Mouse (Mus musculus): ENCODE measurements at regions not wholly inside any gene's neighbourhood (a gene's known extent, or its start where the extent isn't known, plus 50 kb on each side); places are given as distances from the start of the nearest gene placed in this dataset.

- intact Hi-C loops (cut with DNase I): no loop called here
- DNase-seq: no peak
Observed at GRCm38 (mm10) chr14:46646673-46647318, 113.5 kb upstream of the Cdkn3 start.

GRCm38 (mm10) chr14:46639116-46639826, 121.1 kb upstream of the Cdkn3 start:
- intact Hi-C loops (cut with DNase I): loop anchor here (5.0 kb wide), 1 partner anchor 33 kb away; no protein-coding TSS in a partner anchor
- no peak for DNase-seq

GRCm38 (mm10) chr14:46638516-46638915, 121.8 kb upstream of the Cdkn3 start:
- intact Hi-C loops (cut with DNase I): loop anchor here (5.0 kb wide), 1 partner anchor 34 kb away; no protein-coding TSS in a partner anchor
- no peak for DNase-seq

GRCm38 (mm10) chr14:46637240-46637639, 123.1 kb upstream of the Cdkn3 start:
- DNase-seq: no peak
- intact Hi-C loops (cut with DNase I): loop anchor here (5.0 kb wide), 1 partner anchor 35 kb away; no protein-coding TSS in a partner anchor

- peak; percentile 12 to 30 for DNase-seq
- intact Hi-C loops (cut with DNase I): loop anchor here (5.0 kb wide), 1 partner anchor 36 kb away; no protein-coding TSS in a partner anchor
Observed at GRCm38 (mm10) chr14:46636364-46636763, 124.0 kb upstream of the Cdkn3 start.

GRCm38 (mm10) chr14:46635322-46635721, 125.0 kb upstream of the Cdkn3 start:
- peak; percentile 47 to 59 for DNase-seq
- intact Hi-C loops (cut with DNase I): loop anchor here (5.0 kb wide), 1 partner anchor 37 kb away; no protein-coding TSS in a partner anchor

GRCm38 (mm10) chr14:46634656-46635244, 125.6 kb upstream of the Cdkn3 start:
- peak; percentile 3 to 7 for DNase-seq
- intact Hi-C loops (cut with DNase I): loop anchor here (5.0 kb wide), 1 partner anchor 38 kb away; no protein-coding TSS in a partner anchor

GRCm38 (mm10) chr14:46634251-46634650, 126.1 kb upstream of the Cdkn3 start:
- intact Hi-C loops (cut with DNase I): no loop called here
- no peak for DNase-seq

- no peak for DNase-seq
- intact Hi-C loops (cut with DNase I): no loop called here
Observed at GRCm38 (mm10) chr14:46627690-46628089, 132.7 kb upstream of the Cdkn3 start.

- intact Hi-C loops (cut with DNase I): no loop called here
- no peak for DNase-seq
Observed at GRCm38 (mm10) chr14:46625760-46626159, 134.6 kb upstream of the Cdkn3 start.

GRCm38 (mm10) chr14:46623645-46624044, 136.7 kb upstream of the Cdkn3 start:
- intact Hi-C loops (cut with DNase I): no loop called here

GRCm38 (mm10) chr14:46616030-46616429, 144.3 kb upstream of the Cdkn3 start:
- no peak for DNase-seq

More at GRCm38 (mm10) chr14:46623645-46624044, 136.7 kb upstream of the Cdkn3 start:
- DNase-seq: no peak

GRCm38 (mm10) chr14:46614936-46615335, 145.4 kb upstream of the Cdkn3 start:
- DNase-seq: no peak
- intact Hi-C loops (cut with DNase I): no loop called here

More at GRCm38 (mm10) chr14:46616030-46616429, 144.3 kb upstream of the Cdkn3 start:
- intact Hi-C loops (cut with DNase I): no loop called here

GRCm38 (mm10) chr14:46613748-46614147, 146.6 kb upstream of the Cdkn3 start:
- DNase-seq: no peak
- intact Hi-C loops (cut with DNase I): no loop called here

- no peak for DNase-seq
- intact Hi-C loops (cut with DNase I): no loop called here
Observed at GRCm38 (mm10) chr14:46613211-46613610, 147.1 kb upstream of the Cdkn3 start.

GRCm38 (mm10) chr14:46612584-46612983, 147.8 kb upstream of the Cdkn3 start:
- intact Hi-C loops (cut with DNase I): no loop called here
- no peak for DNase-seq

GRCm38 (mm10) chr14:46610926-46611325, 149.4 kb upstream of the Cdkn3 start:
- intact Hi-C loops (cut with DNase I): no loop called here
- DNase-seq: no peak

GRCm38 (mm10) chr14:46610226-46610855, 150.0 kb upstream of the Cdkn3 start:
- no peak for DNase-seq
- intact Hi-C loops (cut with DNase I): no loop called here

GRCm38 (mm10) chr14:46606694-46607093, 153.6 kb upstream of the Cdkn3 start:
- DNase-seq: no peak
- intact Hi-C loops (cut with DNase I): no loop called here

- intact Hi-C loops (cut with DNase I): no loop called here
- DNase-seq: no peak
Observed at GRCm38 (mm10) chr14:46606037-46606436, 154.3 kb upstream of the Cdkn3 start.
